Mouse (Mus musculus) embryonic facial prominence, embryonic 13.5 days (tissue): ENCODE data around the gene Fgfr2. TPM values are rescaled to one million over a fixed set of nuclear protein-coding genes. Genes with fewer than 3 reads are reported as not detected.

ENCODE experiments used
- ATAC-seq: fragments of 200-750 bp; cut with Nextera tagmentation; 2 replicates; pipeline ENCODE4 v1.8.0; 2017; ENCODE audit warnings: low read depth; ENCODE audit not compliant: insufficient number of reproducible peaks, insufficient read depth, low FRiP score, low TSS enrichment
- H3K27ac ChIP-seq: fragments of 300-500 bp; sonication (generic); 2 replicates; pipeline ENCODE4 v1.5.1; 2015; ENCODE audit warnings: moderate library complexity, mild to moderate bottlenecking, inconsistent platforms
- H3K27me3 ChIP-seq: fragments of 300-500 bp; sonication (generic); 2 replicates; pipeline ENCODE4 v1.6.1; 2015; ENCODE audit warnings: mild to moderate bottlenecking, inconsistent platforms
- H3K36me3 ChIP-seq: fragments of 300-500 bp; sonication (generic); 2 replicates; pipeline ENCODE4 v1.6.1; 2015; ENCODE audit warnings: mild to moderate bottlenecking, inconsistent platforms
- H3K4me1 ChIP-seq: fragments of 300-500 bp; sonication (generic); 2 replicates; pipeline ENCODE4 v1.6.1; 2015; ENCODE audit warnings: inconsistent platforms
- H3K4me2 ChIP-seq: fragments of 300-500 bp; sonication (generic); 2 replicates; pipeline ENCODE4 v1.6.1; 2015; ENCODE audit warnings: moderate library complexity, mild to moderate bottlenecking, inconsistent platforms
- H3K4me3 ChIP-seq: fragments of 300-500 bp; sonication (generic); 2 replicates; pipeline ENCODE4 v1.5.1; 2015; ENCODE audit warnings: mild to moderate bottlenecking, inconsistent platforms
- H3K9ac ChIP-seq: fragments of 300-500 bp; sonication (generic); 2 replicates; pipeline ENCODE4 v1.6.1; 2015; ENCODE audit warnings: mild to moderate bottlenecking, inconsistent platforms
- H3K9me3 ChIP-seq: fragments of 300-500 bp; sonication (generic); 2 replicates; pipeline ENCODE4 v1.6.1; 2016; ENCODE audit warnings: inconsistent platforms
- WGBS: fragments of 180-500 bp; shearing (Covaris S2); methylation state at CpG from one replicate; pipeline ENCODE4 v1.1.7; 2015; ENCODE audit warnings: mixed read lengths; 5-methylcytosine and 5-hydroxymethylcytosine counted together
- polyA plus RNA-seq: library from polyadenylated mRNA; unstranded; fragments of >200 nt; fragmentation: Nextera tagmentation; extraction: Ambion mirVana; gene quantifications from 2 replicates; pipeline ENCODE4 v1.2.1, GENCODE M21; 2015

Fgfr2 gene
- polyA plus RNA-seq, 1 experiment from 2014 or later: 174 TPM

- H3K4me3 ChIP-seq: no peak overlapping the region
- no peaks in the 10 kb centered on the region for H3K36me3 ChIP-seq
- H3K27me3 ChIP-seq: no peaks in the 10 kb centered on the region
- no peaks in the 10 kb centered on the region for H3K9me3 ChIP-seq
- 67% methylated on average over 4 of the region's 4 CpGs for WGBS
- H3K4me2 ChIP-seq: no peak overlapping the region
- H3K9ac ChIP-seq: no peak overlapping the region
- no peak overlapping the region for H3K27ac ChIP-seq
- H3K4me1 ChIP-seq: 0 out of 2 replicates have a peak, but pooled peaks cover 3% of the 10 kb centered on the region
- no peak for ATAC-seq
These were observed 230.9 kb downstream of the Fgfr2 start for GRCm38 (mm10) chr7:132892311-132892661.

DNA sequence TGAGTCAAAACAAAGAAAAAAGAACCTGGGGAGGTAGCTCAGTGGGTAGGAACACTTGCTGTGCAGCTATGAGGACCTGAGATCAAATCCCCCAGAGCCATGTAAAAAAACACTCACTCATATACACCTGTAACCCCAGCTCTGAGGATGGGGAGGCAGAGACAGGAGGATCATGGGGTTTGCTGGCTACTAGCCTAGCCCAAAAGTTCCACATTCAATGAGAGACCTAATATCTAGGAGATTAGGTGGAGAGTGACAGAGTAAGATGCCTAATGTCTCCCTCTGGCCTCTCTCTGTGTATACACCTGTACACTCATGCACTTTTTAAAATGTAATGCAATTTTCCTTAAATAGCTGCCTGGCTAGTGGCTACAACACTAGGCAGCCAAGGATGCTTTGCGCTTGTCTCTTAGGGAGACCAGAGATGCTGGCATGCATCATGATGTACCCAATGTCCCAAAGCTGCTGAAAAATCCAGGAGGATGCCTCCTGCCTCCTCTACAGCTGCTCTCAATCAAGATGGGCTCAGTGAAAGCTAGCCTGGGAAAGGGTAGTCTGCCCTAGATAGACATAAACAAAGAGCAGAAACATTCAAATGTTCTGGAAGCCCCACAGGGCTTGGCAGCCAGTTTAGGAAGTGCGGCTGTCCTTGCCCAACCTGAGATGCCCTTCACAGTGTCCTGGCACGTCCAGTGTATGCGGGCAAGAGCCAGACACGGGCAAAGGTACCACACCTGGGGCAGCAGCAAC is 231.4 kb downstream of the Fgfr2 start:
- Histone ChIP-seq H3K9me3 (no peaks in the 10 kb centered on the region), H3K36me3 (no peaks in the 10 kb centered on the region), H3K27ac (no peak overlapping the region), H3K4me2 (no peak overlapping the region), H3K4me1 (peaks cover 4% of the 10 kb centered on the region; the same call in 1 of the 2 replicates), H3K4me3 (no peak overlapping the region), H3K27me3 (no peaks in the 10 kb centered on the region), H3K9ac (no peak overlapping the region)
- WGBS: 67% methylated on average over 5 of the region's 5 CpGs
- no peak for ATAC-seq

GRCm38 (mm10) chr7:132890201-132890600 is 232.9 kb downstream of the Fgfr2 start:
- H3K4me2 ChIP-seq: no peak overlapping the region
- H3K9me3 ChIP-seq: no peaks in the 10 kb centered on the region
- H3K27me3 ChIP-seq: no peaks in the 10 kb centered on the region
- no peak for ATAC-seq
- WGBS: 81% methylated on average over 5 of the region's 5 CpGs
- no peak overlapping the region for H3K4me3 ChIP-seq
- no peak overlapping the region for H3K27ac ChIP-seq
- H3K9ac ChIP-seq: no peak overlapping the region
- peaks cover 5% of the 10 kb centered on the region; the same call in 1 of the 2 replicates for H3K36me3 ChIP-seq
- H3K4me1 ChIP-seq: peaks cover 4% of the 10 kb centered on the region; the same call in 1 of the 2 replicates

GRCm38 (mm10) chr7:132889691-132890090 is 233.5 kb downstream of the Fgfr2 start:
- Histone ChIP-seq H3K9ac (no peak overlapping the region), H3K4me1 (peaks cover 4% of the 10 kb centered on the region; the same call in 1 of the 2 replicates), H3K27me3 (no peaks in the 10 kb centered on the region), H3K4me3 (no peak overlapping the region), H3K4me2 (no peak overlapping the region), H3K27ac (no peak overlapping the region), H3K36me3 (peaks cover 7% of the 10 kb centered on the region), H3K9me3 (no peaks in the 10 kb centered on the region)
- WGBS: 89% methylated on average over 8 of the region's 8 CpGs
- no peak for ATAC-seq

GRCm38 (mm10) chr7:132888518-132889249 is 234.5 kb downstream of the Fgfr2 start:
- peaks cover 4% of the 10 kb centered on the region; the same call in 1 of the 2 replicates for H3K4me1 ChIP-seq
- H3K9me3 ChIP-seq: no peaks in the 10 kb centered on the region
- WGBS: 72% methylated on average over 4 of the region's 4 CpGs
- H3K27ac ChIP-seq: no peak overlapping the region
- no peak overlapping the region for H3K4me3 ChIP-seq
- no peak overlapping the region for H3K4me2 ChIP-seq
- no peaks in the 10 kb centered on the region for H3K27me3 ChIP-seq
- H3K36me3 ChIP-seq: peaks cover 17% of the 10 kb centered on the region
- no peak for ATAC-seq
- no peak overlapping the region for H3K9ac ChIP-seq

GRCm38 (mm10) chr7:132888052-132888451 is 235.1 kb downstream of the Fgfr2 start:
- peaks cover 4% of the 10 kb centered on the region; the same call in 1 of the 2 replicates for H3K4me1 ChIP-seq
- no peak overlapping the region for H3K27ac ChIP-seq
- peaks cover 23% of the 10 kb centered on the region for H3K36me3 ChIP-seq
- H3K9me3 ChIP-seq: no peaks in the 10 kb centered on the region
- WGBS: 65% methylated on average over 3 of the region's 3 CpGs
- ATAC-seq: no peak
- H3K4me2 ChIP-seq: no peak overlapping the region
- no peaks in the 10 kb centered on the region for H3K27me3 ChIP-seq
- no peak overlapping the region for H3K9ac ChIP-seq
- no peak overlapping the region for H3K4me3 ChIP-seq

DNA sequence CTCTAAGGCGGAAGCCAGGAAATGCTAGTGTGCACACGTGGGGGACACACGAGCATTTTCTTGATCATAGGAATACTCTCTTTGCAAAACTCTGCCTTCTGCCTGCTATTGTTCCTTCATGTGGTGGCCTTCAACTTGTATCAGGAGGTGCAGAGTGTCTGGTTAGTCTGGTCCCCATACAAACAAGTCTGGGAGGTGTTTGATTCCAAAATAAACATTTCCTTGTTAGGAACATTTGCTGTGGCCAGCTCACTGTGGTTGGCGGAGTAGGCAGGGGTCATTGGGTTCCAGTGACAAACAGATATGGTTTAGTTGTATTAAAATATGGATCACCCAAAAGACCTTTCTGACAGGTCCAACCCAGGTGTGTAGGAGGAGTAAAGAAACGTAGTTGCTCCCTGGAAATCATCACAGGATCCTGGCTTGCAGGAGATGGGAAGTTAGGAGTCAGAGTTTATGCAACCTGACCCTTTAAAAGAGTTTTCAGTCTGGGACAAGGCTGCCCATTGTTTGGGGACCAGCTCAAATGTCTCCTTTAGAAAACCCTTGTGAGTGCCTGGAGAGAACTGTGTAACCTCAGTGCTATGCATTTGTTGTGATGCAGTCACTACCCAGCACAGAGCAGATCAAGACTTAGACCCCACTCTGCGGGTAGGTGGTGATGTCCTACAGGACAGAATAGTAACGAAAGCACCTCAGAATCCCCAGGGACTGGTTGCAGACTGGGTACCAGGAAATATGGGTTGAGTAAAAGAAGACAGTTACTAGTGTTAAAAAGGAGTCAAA is 235.9 kb downstream of the Fgfr2 start:
- no peaks in the 10 kb centered on the region for H3K27me3 ChIP-seq
- ATAC-seq: no peak
- no peak overlapping the region for H3K27ac ChIP-seq
- H3K36me3 ChIP-seq: peaks cover 32% of the 10 kb centered on the region
- no peaks in the 10 kb centered on the region for H3K9me3 ChIP-seq
- H3K9ac ChIP-seq: no peak overlapping the region
- peaks cover 4% of the 10 kb centered on the region; the same call in 1 of the 2 replicates for H3K4me1 ChIP-seq
- no peak overlapping the region for H3K4me2 ChIP-seq
- 37% methylated on average over 7 of the region's 7 CpGs for WGBS
- H3K4me3 ChIP-seq: no peak overlapping the region

- H3K4me2 ChIP-seq: no peak overlapping the region
- no peak overlapping the region for H3K4me3 ChIP-seq
- peaks cover 62% of the 10 kb centered on the region for H3K36me3 ChIP-seq
- H3K9me3 ChIP-seq: no peaks in the 10 kb centered on the region
- H3K9ac ChIP-seq: no peak overlapping the region
- H3K27ac ChIP-seq: no peak overlapping the region
- H3K27me3 ChIP-seq: no peaks in the 10 kb centered on the region
- peaks cover 4% of the 10 kb centered on the region; the same call in 1 of the 2 replicates for H3K4me1 ChIP-seq
- no peak for ATAC-seq
- WGBS: 82% methylated on average over 7 of the region's 7 CpGs
These were observed 239.1 kb downstream of the Fgfr2 start for GRCm38 (mm10) chr7:132884031-132884430.

GRCm38 (mm10) chr7:132882343-132882742 is 240.8 kb downstream of the Fgfr2 start:
- H3K27me3 ChIP-seq: no peaks in the 10 kb centered on the region
- no peak overlapping the region for H3K27ac ChIP-seq
- H3K4me2 ChIP-seq: no peak overlapping the region
- peaks cover 75% of the 10 kb centered on the region for H3K36me3 ChIP-seq
- peaks cover 2% of the 10 kb centered on the region; the same call in 1 of the 2 replicates for H3K4me1 ChIP-seq
- H3K9me3 ChIP-seq: no peaks in the 10 kb centered on the region
- WGBS: 63% methylated on average over 2 of the region's 2 CpGs
- no peak overlapping the region for H3K9ac ChIP-seq
- ATAC-seq: no peak
- no peak overlapping the region for H3K4me3 ChIP-seq

DNA sequence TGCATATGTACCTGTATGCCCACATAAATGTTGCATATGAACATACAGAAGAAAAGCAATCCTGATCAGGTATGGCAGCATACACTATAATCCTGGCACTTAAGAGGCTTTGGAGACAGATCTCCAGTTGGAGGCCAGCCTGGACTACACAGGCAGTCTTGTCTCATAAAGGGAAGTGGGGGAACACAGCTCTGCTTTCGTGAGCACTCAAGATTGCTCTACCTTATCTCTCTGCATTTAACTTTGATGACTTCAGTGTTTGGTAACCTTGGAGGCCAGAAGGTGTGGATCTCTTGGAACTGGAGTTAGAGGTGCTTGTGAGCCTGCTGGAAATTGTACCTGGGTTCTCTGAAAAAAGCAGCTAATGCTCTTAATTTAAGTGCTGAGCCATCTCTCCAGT is 242.9 kb downstream of the Fgfr2 start:
- H3K36me3 ChIP-seq: peaks cover 91% of the 10 kb centered on the region
- H3K9me3 ChIP-seq: no peaks in the 10 kb centered on the region
- H3K27ac ChIP-seq: no peak overlapping the region
- H3K9ac ChIP-seq: no peak overlapping the region
- no peak for ATAC-seq
- H3K27me3 ChIP-seq: no peaks in the 10 kb centered on the region
- 86% methylated on average over 1 of the region's 1 CpGs for WGBS
- no peak overlapping the region for H3K4me2 ChIP-seq
- H3K4me1 ChIP-seq: no peaks in the 10 kb centered on the region
- no peak overlapping the region for H3K4me3 ChIP-seq

DNA sequence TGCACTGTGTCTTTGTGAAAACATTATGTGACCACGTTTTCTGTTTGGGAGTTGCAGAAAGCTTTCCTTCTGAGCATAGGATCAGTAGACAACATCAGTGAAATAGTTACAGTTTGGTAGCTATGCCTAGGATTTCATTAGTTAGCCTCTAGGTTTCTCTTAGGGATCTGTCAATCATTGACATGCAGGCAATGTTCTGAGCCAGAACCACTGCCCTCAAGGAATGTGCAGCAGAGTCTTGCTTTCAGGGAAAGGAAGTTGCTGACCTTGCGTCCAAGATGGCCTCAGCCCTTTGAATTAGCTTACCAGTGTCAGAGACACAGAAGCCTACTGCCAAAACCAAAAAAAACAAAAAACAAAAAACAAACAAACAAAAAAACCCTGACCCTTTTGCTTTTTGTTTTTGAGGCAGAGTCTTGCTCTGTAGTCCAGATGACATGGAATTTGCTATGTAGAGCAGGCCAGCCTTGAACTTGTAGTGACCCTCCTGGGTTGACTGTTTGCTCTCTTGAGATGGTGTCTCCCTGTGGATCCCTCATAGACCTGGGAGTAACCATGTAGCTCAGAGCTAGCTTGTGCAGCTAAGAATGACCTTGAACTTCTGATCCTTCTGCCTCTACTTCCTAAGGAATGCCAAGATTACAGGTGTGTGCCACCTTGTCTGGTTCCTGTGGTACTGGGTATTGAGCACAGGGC is 247.6 kb downstream of the Fgfr2 start:
- no peak overlapping the region for H3K4me2 ChIP-seq
- H3K9ac ChIP-seq: no peak overlapping the region
- no peak overlapping the region for H3K27ac ChIP-seq
- no peaks in the 10 kb centered on the region for H3K27me3 ChIP-seq
- peaks cover 88% of the 10 kb centered on the region for H3K36me3 ChIP-seq
- H3K4me3 ChIP-seq: no peak overlapping the region
- WGBS: 83% methylated on average over 2 of the region's 2 CpGs
- no peak for ATAC-seq
- H3K9me3 ChIP-seq: no peaks in the 10 kb centered on the region
- H3K4me1 ChIP-seq: no peaks in the 10 kb centered on the region
